Mouse (Mus musculus): ENCODE measurements around the gene Ptprj. TPM values are rescaled to one million over a fixed set of nuclear protein-coding genes. Genes with fewer than 3 reads are reported as not detected.

Gene Ptprj
- polyA plus RNA-seq, 1 experiment from 2014 or later = 1.5 TPM

- H3K9me3 ChIP-seq = no peaks in the 10 kb centered on the region
- no peak overlapping the region for H3K4me2 ChIP-seq
- no peak overlapping the region for H3K9ac ChIP-seq
- no peaks in the 10 kb centered on the region for H3K36me3 ChIP-seq
- no peak for ATAC-seq (ENCODE audit: insufficient number of reproducible peaks, low FRiP score, low TSS enrichment, low read depth)
- H3K4me1 ChIP-seq = peaks cover 3% of the 10 kb centered on the region
- WGBS = 89% methylated on average over 11 of the region's 11 CpGs
- H3K27me3 ChIP-seq = 0 out of 2 replicates have a peak, but pooled peaks cover 4% of the 10 kb centered on the region
- H3K4me3 ChIP-seq = no peak overlapping the region
- H3K27ac ChIP-seq = no peak overlapping the region
Measured at GRCm38 (mm10) chr2:90487471-90488238, 92.8 kb downstream of the Ptprj start.

GRCm38 (mm10) chr2:90486226-90486755, 94.2 kb downstream of the Ptprj start:
- no peaks in the 10 kb centered on the region for H3K9me3 ChIP-seq
- WGBS = 59% methylated on average over 3 of the region's 3 CpGs
- H3K27ac ChIP-seq = no peak overlapping the region
- ATAC-seq (ENCODE audit: insufficient number of reproducible peaks, low FRiP score, low TSS enrichment, low read depth) = no peak
- H3K9ac ChIP-seq = no peak overlapping the region
- H3K4me3 ChIP-seq = no peak overlapping the region
- H3K36me3 ChIP-seq = no peaks in the 10 kb centered on the region
- H3K4me2 ChIP-seq = no peak overlapping the region
- 0 out of 2 replicates have a peak, but pooled peaks cover 4% of the 10 kb centered on the region for H3K27me3 ChIP-seq
- H3K4me1 ChIP-seq = peaks cover 3% of the 10 kb centered on the region

- WGBS = 76% methylated on average over 6 of the region's 6 CpGs
- no peak overlapping the region for H3K27ac ChIP-seq
Measured at GRCm38 (mm10) chr2:90481505-90481904, 98.9 kb downstream of the Ptprj start.

GRCm38 (mm10) chr2:90480747-90481308, 99.6 kb downstream of the Ptprj start:
- 64% methylated on average over 13 of the region's 13 CpGs for WGBS
- Histone ChIP-seq H3K9ac (no peak overlapping the region), H3K9me3 (no peaks in the 10 kb centered on the region), H3K27ac (no peak overlapping the region), H3K4me3 (no peak overlapping the region), H3K36me3 (no peaks in the 10 kb centered on the region), H3K4me1 (no peaks in the 10 kb centered on the region), H3K27me3 (0 out of 2 replicates have a peak, but pooled peaks cover 4% of the 10 kb centered on the region), H3K4me2 (no peak overlapping the region)
- no peak for ATAC-seq (ENCODE audit: insufficient number of reproducible peaks, low FRiP score, low TSS enrichment, low read depth)

More at GRCm38 (mm10) chr2:90481505-90481904, 98.9 kb downstream of the Ptprj start:
- H3K4me1 ChIP-seq = no peaks in the 10 kb centered on the region
- no peak for ATAC-seq (ENCODE audit: insufficient number of reproducible peaks, low FRiP score, low TSS enrichment, low read depth)
- no peaks in the 10 kb centered on the region for H3K36me3 ChIP-seq
- H3K9ac ChIP-seq = no peak overlapping the region
- 0 out of 2 replicates have a peak, but pooled peaks cover 4% of the 10 kb centered on the region for H3K27me3 ChIP-seq
- H3K9me3 ChIP-seq = no peaks in the 10 kb centered on the region
- no peak overlapping the region for H3K4me2 ChIP-seq
- H3K4me3 ChIP-seq = no peak overlapping the region

- H3K4me2 ChIP-seq = no peak overlapping the region
- H3K4me3 ChIP-seq = no peak overlapping the region
- 81% methylated on average over 7 of the region's 7 CpGs for WGBS
- H3K36me3 ChIP-seq = no peaks in the 10 kb centered on the region
- no peaks in the 10 kb centered on the region for H3K27me3 ChIP-seq
- no peak overlapping the region for H3K9ac ChIP-seq
- no peak for ATAC-seq (ENCODE audit: insufficient number of reproducible peaks, low FRiP score, low TSS enrichment, low read depth)
- no peaks in the 10 kb centered on the region for H3K9me3 ChIP-seq
- H3K4me1 ChIP-seq = 0 out of 2 replicates have a peak, but pooled peaks cover 4% of the 10 kb centered on the region
- no peak overlapping the region for H3K27ac ChIP-seq
Measured at GRCm38 (mm10) chr2:90478531-90478930, 101.9 kb downstream of the Ptprj start.

- H3K4me2 ChIP-seq = no peak overlapping the region
- no peak for ATAC-seq (ENCODE audit: insufficient number of reproducible peaks, low FRiP score, low TSS enrichment, low read depth)
- no peaks in the 10 kb centered on the region for H3K9me3 ChIP-seq
- H3K4me1 ChIP-seq = 0 out of 2 replicates have a peak, but pooled peaks cover 4% of the 10 kb centered on the region
- no peak overlapping the region for H3K4me3 ChIP-seq
- H3K27ac ChIP-seq = no peak overlapping the region
- H3K9ac ChIP-seq = no peak overlapping the region
- H3K36me3 ChIP-seq = no peaks in the 10 kb centered on the region
- 33% methylated on average over 8 of the region's 8 CpGs for WGBS
- no peaks in the 10 kb centered on the region for H3K27me3 ChIP-seq
Measured at GRCm38 (mm10) chr2:90477617-90478016, 102.8 kb downstream of the Ptprj start.

- Histone ChIP-seq H3K27me3 (no peaks in the 10 kb centered on the region), H3K9ac (no peak overlapping the region), H3K9me3 (no peaks in the 10 kb centered on the region), H3K36me3 (no peaks in the 10 kb centered on the region), H3K27ac (no peak overlapping the region), H3K4me2 (no peak overlapping the region), H3K4me3 (no peak overlapping the region), H3K4me1 (0 out of 2 replicates have a peak, but pooled peaks cover 4% of the 10 kb centered on the region)
- no peak for ATAC-seq (ENCODE audit: insufficient number of reproducible peaks, low FRiP score, low TSS enrichment, low read depth)
- WGBS = 70% methylated on average over 4 of the region's 5 CpGs
Measured at GRCm38 (mm10) chr2:90476792-90477191, 103.7 kb downstream of the Ptprj start.

GRCm38 (mm10) chr2:90476319-90476718, 104.1 kb downstream of the Ptprj start:
- Histone ChIP-seq H3K4me3 (no peak overlapping the region), H3K9ac (no peak overlapping the region), H3K4me2 (no peak overlapping the region), H3K4me1 (0 out of 2 replicates have a peak, but pooled peaks cover 4% of the 10 kb centered on the region), H3K27me3 (no peaks in the 10 kb centered on the region), H3K9me3 (no peaks in the 10 kb centered on the region), H3K27ac (no peak overlapping the region), H3K36me3 (no peaks in the 10 kb centered on the region)
- ATAC-seq (ENCODE audit: insufficient number of reproducible peaks, low FRiP score, low TSS enrichment, low read depth) = no peak
- WGBS = 76% methylated on average over 11 of the region's 11 CpGs

GRCm38 (mm10) chr2:90474593-90475405, 105.6 kb downstream of the Ptprj start:
- 4% methylated on average over 11 of the region's 11 CpGs for WGBS
- Histone ChIP-seq H3K9me3 (no peaks in the 10 kb centered on the region), H3K4me3 (peak overlapping the region; percentile 31), H3K4me2 (peak overlapping the region; percentile 48), H3K4me1 (0 out of 2 replicates have a peak, but pooled peaks cover 4% of the 10 kb centered on the region), H3K36me3 (no peaks in the 10 kb centered on the region), H3K27ac (no peak overlapping the region), H3K27me3 (no peaks in the 10 kb centered on the region), H3K9ac (no peak overlapping the region)
- ATAC-seq (ENCODE audit: insufficient number of reproducible peaks, low FRiP score, low TSS enrichment, low read depth) = 0 out of 2 replicates have a peak, but pooled peaks have one; percentile 70

GRCm38 (mm10) chr2:90472701-90473100, 107.7 kb downstream of the Ptprj start:
- H3K4me3 ChIP-seq = no peak overlapping the region
- 79% methylated on average over 4 of the region's 4 CpGs for WGBS
- H3K4me2 ChIP-seq = no peak overlapping the region
- H3K27me3 ChIP-seq = no peaks in the 10 kb centered on the region
- H3K9ac ChIP-seq = no peak overlapping the region
- no peak for ATAC-seq (ENCODE audit: insufficient number of reproducible peaks, low FRiP score, low TSS enrichment, low read depth)
- H3K36me3 ChIP-seq = no peaks in the 10 kb centered on the region
- 0 out of 2 replicates have a peak, but pooled peaks cover 4% of the 10 kb centered on the region for H3K4me1 ChIP-seq
- H3K9me3 ChIP-seq = no peaks in the 10 kb centered on the region
- no peak overlapping the region for H3K27ac ChIP-seq

GRCm38 (mm10) chr2:90470122-90470521, 110.3 kb downstream of the Ptprj start:
- no peak overlapping the region for H3K9ac ChIP-seq
- H3K9me3 ChIP-seq = no peaks in the 10 kb centered on the region
- ATAC-seq (ENCODE audit: insufficient number of reproducible peaks, low FRiP score, low TSS enrichment, low read depth) = no peak
- no peak overlapping the region for H3K27ac ChIP-seq
- no peak overlapping the region for H3K4me3 ChIP-seq
- no peaks in the 10 kb centered on the region for H3K36me3 ChIP-seq
- no peaks in the 10 kb centered on the region for H3K27me3 ChIP-seq
- 0 out of 2 replicates have a peak, but pooled peaks cover 3% of the 10 kb centered on the region for H3K4me1 ChIP-seq
- no peak overlapping the region for H3K4me2 ChIP-seq
- WGBS = 40% methylated on average over 6 of the region's 6 CpGs
